Mouse (Mus musculus): ENCODE results near the gene Chp1.

DNA sequence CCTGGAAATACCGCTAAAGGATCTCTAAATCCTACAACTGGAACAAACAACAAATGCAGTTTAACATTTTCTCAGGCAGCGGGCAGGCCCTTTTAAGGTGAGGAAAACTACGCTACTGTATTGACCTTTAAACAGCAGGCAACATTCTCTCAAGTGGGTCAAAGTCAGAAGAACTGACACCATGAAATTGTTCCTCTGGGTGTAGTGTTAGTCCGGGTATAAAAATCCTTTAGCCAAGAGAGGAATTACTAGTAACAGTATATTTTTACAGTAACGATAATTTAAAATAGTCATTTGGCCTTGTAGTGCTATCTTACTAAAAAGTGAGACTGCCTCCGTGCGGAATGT lies 46.2 kb downstream of the Chp1 start:
- TF ChIP-seq CTCF (IDR thresholded peaks at IDR 0.05; ENCODE audit: control insufficient read depth, insufficient read depth, insufficient replicate concordance, low read depth, low read length): no peak
- no peak for TF ChIP-seq POLR2A (IDR thresholded peaks at IDR 0.05; ENCODE audit: control insufficient read depth, low read depth, low read length)

All from testis, adult 2 months (tissue).